Mouse (Mus musculus): ENCODE results near the gene Vav2.

DNA sequence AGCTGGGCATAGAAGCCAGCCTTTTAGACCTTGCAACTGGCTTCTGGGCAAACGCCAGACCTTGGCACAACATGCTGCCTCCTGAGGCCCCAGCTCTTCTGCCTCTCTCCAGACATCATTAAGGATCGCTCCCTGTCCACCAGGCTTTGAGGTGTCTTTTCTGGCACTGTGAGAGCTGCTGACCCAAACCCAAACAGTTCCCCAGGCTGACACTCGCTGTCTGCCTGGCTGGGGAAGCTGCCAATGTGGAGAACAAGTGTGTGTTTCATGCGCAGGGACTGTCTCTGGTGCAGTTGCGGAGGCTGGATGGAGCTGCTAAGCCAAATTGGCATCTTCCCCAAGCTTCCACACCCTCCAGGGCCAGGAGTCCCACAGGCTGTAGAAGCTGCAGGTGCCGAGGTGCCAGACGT, 203.8 kb downstream of the Vav2 start:
- TF ChIP-seq MAFK (IDR thresholded peaks at IDR 0.05; ENCODE audit: insufficient read depth, low read depth, low read length) (no peak), HCFC1 (IDR thresholded peaks at IDR 0.05; ENCODE audit: borderline replicate concordance, insufficient read depth, low read length) (no peak), CHD2 (IDR thresholded peaks at IDR 0.05; ENCODE audit: low read depth, low read length) (no peak), ZNF384 (IDR thresholded peaks at IDR 0.05; ENCODE audit: low read depth, low read length) (no peak)

Data from ES-E14 (cell line).